Mouse (Mus musculus): ENCODE measurements around the gene Nsd2.
"Not testable (repeated sequence)": the region's sequence is repeated elsewhere in the genome, so short reads cannot be mapped to it uniquely, and the experiment has no call there.

Gene Nsd2

DNA sequence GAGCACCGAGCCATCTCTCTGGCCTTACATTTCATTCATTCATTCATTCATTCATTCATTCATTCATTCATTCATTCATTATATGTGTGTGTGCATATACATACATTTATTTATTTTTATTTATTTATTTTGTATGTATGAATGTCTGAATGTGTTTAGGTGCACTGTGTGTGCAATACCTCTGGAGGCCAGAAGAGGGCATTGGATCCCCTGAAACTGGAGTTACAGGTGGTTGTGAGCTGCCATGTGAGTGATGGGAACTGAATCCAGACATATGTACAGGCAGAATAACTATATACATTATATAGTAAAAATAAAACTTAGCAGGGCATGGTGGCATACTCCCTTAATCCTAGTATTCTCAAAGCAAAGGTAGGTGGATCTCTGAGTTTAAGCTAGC, 32.6 kb downstream of the Nsd2 start:
- no peak for DNase-seq

DNA sequence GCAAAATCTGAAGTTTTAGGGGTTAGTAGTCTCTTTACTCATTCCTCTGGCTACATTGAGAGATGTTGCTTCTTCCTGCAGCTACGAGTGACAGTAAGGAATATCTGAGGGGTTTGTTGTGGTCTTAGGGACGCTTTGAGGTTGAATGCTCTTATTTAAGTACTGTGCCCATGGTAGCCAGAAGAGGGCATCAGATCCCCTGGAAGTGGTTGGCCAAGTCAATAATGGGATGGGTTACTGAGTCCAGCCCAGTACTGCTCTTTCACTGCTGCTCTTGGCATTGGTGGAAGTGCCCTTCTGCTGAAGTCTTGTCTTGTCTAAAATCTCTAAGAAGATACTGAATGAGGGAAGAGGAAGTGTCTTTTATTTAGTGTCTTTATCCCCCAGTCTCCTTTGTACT, 33.5 kb downstream of the Nsd2 start:
- DNase-seq = no peak

DNA sequence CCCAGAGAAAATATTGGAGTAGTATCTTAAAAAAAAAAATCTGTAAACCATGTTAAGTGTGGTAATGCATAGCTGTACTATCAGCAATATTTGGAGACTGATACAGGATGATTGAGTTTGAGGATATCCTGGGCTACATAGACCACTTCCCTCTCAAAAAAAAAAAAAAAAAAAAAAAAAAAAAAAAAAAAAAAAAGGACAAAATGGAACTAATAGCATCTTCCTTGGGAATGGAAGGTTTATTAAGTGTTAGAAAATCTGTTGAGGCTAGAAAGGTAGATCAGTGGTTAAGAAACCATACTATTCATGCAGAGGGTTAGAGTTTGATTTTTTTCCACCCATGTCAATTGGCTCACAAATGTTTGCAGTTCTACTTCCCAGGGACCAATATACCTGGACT, 37.2 kb downstream of the Nsd2 start:
- no peak for DNase-seq

DNA sequence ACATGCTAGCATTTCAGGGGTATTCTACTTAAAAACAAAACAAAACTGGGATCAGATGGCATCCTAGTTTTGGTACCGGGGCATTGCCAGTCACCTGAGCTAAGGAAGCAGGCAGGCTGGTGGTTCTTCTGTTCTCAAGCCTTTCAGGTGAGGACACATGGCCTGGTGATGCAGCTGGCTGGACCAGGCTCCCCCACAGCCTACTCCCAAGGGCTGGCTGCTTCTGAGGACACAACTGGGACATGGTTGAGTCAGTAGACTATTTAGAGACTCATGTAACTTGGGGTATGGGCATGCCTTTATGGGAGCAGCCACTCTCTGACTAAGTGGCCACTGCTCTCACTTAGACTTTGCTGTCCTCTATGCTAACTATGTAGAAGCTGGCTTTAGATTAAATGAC, 54.9 kb downstream of the Nsd2 start:
- no peak for DNase-seq

DNA sequence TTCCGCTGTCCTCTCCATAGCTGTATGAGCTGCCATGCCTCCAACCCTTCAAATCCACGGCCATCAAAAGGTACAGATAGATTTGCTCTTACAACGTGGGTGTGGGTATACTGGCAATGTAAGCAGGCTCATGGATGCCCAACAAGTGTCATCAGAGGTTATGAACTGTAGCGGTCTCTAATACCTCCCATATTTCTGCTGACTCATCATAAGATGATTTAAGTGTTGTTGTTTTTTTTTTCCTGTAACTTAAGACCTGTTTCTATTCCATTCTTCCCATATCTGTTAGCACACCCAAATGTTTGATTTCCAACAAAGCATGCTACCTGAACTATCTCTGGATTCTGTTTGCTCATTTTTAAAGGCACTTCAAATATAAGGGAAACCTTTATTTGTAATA, 60.6 kb downstream of the Nsd2 start:
- no peak for DNase-seq

DNA sequence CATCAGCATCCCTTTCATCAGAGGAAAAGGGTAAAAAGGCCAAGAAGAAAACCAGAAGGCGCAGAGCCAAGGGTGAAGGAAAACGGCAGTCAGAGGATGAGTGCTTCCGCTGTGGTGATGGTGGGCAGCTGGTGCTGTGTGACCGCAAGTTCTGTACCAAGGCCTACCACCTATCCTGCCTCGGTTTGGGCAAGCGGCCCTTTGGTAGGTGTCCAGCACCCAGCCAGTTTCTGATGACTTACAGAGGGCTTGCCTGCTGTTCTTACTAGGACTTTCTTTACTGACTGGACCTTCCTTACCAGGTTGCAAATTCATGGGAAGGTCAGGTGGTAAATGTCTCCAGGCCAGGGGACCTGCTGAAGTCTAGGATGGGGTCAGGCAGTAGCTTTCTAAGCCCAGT, 72.9 kb downstream of the Nsd2 start:
- DNase-seq = no peak

DNA sequence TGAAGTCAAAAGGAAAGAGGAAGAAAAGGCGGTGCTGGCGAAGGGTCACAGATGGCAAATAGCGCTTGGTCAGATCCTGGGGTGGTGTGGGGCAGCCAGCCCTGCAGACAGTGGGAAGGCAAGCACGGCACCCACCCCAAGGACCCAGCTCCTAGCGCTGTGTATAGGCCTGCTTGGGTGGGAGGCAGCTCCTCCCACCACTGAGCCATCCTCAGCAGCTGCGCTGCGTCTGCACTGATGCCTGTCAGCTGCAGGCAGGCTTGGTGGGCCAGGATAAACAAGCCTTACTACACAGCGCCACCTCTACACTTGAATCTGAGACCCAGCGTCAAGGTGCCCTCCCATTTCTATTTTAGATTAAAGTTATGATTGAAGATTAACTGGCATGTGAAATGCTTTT, 74.6 kb downstream of the Nsd2 start:
- no peak for DNase-seq

DNA sequence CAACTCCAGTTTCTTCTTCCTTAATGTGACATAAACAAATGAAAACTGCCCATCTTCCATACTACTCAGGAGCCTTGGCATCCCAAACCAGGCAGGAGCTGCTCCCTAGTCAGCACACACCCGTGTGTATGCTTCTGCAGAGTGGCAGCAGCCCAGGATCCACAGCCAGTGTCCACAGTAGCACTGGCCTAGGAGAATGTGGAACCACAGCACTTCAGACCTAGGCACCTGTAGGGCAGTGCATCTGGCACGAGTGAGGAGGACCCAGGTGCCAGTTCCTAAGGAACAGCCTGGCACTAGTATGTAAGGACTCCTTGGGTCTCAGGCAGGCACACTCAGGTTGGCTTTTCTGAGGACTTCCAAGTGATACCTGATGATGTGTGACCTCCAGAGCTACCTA, 76.6 kb downstream of the Nsd2 start:
- DNase-seq = no peak

DNA sequence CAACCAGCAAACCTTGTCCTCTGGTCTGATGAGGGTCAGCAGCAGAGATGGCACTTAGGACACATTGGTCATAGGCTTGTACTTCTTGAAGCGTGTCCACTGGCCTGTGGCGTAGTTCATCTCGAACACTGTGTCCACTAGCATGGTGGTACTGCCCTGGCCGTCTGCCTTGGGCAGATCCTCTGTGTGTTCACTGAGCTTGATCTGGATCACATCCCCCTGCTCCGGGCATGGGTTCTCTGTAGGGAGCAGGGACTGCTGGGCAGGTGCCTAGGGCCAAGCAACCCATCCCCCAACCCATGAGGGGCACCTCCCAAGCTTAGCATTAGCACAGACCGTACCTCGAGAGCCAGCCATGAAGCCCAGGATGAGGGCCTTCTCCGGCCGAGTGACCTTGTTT, 78.1 kb downstream of the Nsd2 start:
- no peak for DNase-seq

DNA sequence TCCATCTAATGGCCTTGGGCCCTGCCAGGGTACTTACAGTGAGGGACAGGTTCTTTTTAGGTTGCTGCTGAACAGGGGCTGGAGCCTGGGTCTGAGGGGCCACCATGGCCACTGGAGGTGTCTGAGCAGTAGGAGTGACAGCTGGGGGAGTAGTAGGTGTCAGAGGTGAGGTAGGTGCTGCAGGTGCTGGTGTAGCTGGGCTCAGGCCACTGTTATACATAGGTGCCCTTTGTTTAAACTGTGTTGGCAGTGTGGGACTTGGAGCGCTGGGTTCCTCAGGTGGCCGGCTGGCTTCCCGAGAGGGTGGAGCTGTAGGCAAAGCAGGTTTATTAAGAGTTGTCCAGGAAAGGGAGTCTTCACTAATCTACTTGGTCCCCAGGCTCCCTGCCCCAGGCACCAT, 78.7 kb downstream of the Nsd2 start:
- no peak for DNase-seq

DNA sequence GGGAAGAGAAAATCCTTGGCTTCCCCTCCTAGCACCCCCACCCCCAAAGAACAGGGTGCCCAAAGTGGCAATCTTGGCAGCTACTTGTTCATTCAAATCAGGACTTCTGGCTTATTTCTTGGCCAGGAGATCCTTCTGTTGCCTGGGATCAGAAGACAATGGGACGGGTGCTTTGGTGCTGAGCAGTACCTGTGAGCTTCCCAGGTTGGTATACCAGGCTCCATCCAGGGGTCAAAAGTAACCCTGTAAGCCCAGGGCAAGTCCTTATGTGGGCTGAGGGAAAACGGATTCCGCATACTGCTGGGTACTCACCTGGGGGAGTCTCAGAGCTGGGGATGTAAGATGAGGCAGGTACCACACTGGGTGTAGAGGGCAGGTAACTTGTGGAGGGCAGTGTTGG, 79.6 kb downstream of the Nsd2 start:
- DNase-seq = no peak

DNA sequence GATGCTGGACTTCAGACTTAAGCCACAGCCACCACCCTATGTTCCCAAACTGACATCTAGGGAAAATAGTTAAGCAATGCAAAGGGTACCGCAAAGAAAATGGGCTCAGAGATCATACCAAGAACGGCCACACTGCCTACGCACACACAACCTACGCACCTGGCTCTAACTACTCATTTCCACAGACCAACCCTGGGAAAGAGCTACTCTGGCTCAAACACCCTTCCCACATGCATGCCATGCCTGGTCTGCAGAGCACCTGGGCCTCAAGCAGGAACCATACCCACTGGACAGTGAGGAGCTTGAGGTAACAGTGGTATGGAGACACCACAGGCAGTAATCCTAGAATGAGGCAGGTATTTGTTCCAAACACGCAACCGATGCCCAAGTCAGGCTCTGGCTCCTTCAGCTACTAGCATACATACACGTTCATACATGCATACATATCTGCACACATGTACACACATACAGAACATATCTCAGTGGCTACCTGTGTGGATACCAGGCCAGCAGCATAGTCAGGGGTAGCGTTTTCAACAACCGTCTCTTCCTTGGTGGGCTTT, 80.3 kb downstream of the Nsd2 start:
- no peak for DNase-seq

DNA sequence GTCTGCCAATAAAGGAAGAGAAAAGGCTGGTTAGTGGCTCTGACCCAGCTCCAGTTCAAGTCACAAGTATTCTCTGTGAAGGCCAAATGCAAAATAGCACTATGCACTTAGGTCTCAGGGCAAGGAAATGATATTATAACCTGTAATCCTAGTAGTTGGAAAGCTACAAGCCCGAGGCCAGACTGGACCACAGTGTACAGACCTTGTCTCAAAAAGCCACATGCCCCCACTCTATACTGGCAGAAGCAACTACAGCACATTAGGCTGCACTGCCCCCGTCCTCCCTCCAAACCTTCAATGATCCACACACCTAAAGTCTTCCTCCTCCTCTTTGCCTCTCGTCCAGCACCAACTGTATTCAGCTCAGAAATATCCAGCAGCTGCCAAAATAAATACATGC, 80.8 kb downstream of the Nsd2 start:
- no peak for DNase-seq

DNA sequence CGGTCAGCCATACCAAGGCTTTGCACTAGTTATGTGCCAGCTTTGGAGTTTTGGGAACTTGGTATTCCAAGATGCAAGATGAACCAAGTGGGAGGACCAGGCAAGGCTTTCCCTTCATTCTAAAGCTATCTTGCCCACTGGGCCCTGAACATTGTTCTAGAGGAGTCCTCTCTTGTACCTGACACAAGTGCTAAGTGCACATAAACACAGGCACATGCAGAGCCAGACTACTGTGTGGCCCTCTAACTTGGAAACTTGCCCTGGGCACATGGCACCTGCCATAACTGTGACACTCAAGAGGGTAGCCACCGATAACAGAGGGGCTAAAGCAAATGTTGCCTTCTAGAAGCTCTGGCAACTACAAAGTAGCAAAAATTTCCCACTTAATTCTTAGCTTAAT, 82.2 kb downstream of the Nsd2 start:
- DNase-seq = no peak

DNA sequence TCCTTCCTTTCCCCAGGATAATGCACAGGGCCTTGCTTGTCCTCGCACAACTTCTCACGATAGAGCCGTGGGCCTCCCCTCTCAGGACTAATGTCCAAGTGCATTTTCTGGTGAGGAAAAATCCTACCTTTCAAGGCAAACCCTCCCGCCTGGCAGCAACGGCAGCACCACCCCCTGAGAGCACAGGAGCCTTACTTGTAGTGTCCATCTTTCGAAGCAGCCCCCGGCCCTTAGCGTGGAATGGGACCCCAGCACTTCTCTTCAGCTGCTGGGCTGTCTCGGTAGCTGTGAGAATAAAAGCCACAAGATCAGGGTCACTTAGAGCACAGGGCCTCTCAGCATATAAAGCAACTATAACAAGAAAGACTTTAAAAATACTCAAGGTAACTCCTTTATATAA, 82.7 kb downstream of the Nsd2 start:
- no peak for DNase-seq

DNA sequence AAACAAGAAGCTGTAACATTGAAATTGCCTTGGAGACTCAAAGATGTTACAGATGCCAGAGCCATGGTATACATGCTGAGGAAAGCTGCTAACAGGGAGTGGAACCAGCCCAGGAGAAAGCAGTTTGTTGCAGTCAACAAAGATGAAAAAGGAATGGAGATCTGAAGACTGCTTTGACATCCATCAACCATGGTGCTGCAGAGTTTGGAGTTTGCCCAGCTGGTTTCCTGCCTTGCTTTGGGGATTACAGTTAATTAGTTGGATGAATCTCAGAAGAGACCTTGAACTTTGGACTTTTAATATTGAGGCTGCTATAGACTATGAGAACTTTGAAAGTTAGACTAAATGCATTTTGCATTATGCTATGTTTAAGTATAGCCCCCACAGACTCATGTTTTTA, 94.5 kb downstream of the Nsd2 start:
- not testable (repeated sequence) for DNase-seq

DNA sequence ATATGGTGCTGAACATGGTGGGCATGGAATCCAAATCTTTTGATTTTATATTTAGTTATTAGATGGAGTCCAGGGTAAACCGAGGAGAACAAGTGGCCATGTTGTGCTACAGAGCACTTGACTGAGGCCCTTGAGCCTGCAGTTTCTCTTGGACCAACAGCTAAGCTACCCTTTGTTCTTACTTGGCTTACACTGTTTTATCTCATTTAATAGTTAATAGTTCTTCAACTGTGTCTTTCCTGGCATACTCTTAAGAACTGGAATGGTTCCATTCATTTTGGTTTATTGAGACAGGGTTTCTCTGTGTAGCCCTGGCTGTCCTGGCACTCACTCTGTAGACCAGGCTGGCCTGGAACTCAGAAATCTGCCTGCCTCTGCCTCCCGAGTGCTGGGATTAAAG, 96.1 kb downstream of the Nsd2 start:
- not testable (repeated sequence) for DNase-seq

DNA sequence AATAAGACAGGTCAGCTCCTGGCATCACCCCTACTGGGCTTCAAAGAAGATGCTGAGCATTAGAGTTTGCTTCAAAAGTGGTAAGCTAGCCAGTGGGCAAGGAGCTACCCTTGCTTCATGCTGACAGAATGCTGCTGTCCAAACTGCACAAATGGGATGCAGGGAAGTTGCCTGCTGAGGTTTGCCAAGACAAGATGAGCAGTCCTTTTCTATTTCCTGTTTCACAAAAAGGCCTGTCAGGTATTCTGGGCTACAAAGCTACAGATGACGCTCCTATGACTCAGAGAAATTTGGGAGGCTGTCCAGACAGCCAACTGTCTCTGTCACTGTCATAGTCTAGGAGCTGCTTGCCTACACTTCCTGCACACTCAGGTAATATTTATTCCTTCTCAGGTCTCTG, 98.9 kb downstream of the Nsd2 start:
- no peak for DNase-seq

DNA sequence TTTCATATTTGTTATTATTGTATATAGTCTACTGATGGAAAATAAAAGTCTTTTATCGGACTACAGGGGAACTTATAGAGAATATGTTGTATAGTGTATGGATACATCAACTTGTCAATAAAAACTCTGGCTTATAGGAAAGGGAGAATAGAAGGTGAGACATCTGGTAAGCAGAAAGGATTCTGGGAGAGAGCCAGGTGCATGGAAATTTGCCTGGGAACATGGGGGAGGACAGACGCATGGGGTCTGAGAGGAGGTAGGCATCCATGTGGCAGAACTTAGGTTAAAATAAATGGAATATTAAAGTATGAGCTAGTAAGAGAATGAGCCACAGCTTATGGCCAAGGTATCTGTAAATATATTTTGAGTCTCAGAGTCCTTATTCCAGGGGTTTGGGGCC, 99.5 kb downstream of the Nsd2 start:
- DNase-seq = no peak

DNA sequence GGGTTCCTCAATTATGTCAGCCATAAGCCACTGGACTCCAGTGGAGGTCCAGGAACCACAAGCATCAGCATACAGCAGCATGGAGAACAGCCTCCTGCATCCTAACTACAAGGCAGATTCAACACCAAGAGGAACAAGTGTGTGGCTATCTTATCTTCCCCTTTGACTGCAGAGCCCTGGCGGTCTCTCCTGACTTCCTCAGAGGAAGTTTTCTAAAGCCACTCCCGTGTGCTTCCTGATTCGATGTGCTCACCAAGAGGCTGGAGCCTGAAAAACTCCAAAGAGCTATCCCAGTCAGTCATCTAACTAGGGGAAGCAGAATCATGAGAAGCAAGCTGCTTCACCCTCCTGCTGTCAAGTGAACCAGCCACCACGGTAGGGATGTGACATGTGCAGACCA, 100.4 kb downstream of the Nsd2 start:
- DNase-seq = no peak

DNA sequence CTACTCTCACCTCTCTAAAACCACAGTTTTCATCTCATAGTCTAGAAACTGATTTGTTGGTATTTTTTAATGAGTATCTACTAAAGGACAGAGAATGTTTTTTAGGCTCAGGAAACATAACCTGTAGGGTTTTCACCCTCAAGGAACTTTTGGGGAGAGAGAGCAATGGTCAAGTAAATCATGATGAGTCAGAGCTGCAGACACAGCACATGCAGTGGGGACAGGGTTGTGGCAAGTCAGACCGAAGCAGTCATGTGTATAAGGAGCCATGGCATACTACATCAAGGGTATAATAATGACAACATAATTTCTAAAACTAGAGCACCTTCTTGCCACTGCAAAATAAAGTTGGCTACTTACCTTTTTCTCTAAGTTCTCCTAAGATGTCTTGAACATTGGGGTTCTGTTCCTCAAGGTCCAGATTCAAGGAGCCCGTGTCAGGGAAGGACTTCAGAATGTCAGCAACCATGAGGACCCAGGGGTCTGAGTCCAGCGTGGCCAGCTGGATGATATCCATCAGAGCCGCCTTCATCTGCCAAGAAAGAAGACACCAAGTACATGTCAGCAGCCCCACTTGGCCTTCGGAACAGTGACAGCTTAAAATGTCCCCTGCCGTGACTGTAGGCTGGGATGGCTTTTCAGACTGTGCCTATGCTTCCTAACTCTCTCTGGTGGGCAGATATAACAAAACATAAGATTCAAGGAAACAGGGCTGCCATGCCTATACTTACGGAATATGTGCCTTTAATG, 101.1 kb downstream of the Nsd2 start:
- peak in 1 of 2 experiments; percentile 36 for DNase-seq

DNA sequence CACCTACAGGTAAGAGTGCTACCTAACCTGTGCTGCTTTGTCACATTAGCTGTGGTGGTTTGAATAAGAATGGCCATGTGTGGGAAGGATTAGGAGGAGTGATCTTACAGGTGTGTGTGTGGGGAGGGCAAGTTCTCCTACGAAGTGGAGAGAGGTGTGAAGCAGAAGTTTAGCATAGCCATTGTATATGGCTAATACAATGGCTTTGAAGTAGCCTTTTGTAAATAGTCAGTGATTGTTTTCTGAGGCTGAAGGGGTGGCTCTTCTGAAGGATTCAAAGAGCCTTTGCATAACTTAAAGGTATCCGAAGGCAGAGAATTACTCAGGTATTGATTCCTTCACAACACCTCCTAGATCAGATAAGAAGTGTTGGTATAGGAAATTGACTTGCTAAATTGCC, 102.0 kb downstream of the Nsd2 start:
- DNase-seq = no peak

DNA sequence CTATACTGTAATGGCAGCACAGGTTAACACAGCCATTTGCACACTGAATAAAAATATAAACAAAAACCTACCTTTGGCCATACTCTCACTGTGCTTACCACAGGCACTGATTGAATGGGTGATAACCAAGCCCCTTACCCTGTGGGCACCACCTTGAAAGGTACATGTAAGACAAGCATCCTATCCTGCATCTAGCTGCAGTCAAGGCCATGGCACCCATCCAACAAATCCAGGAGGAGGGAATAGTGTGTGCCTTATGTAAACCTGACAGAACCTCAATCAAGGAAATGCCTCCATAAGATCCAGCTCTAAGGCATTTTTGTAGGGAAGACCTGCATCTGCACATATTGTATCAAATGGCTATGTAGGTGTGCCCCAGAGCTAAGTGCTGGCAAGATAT, 105.6 kb downstream of the Nsd2 start:
- no peak for DNase-seq

DNA sequence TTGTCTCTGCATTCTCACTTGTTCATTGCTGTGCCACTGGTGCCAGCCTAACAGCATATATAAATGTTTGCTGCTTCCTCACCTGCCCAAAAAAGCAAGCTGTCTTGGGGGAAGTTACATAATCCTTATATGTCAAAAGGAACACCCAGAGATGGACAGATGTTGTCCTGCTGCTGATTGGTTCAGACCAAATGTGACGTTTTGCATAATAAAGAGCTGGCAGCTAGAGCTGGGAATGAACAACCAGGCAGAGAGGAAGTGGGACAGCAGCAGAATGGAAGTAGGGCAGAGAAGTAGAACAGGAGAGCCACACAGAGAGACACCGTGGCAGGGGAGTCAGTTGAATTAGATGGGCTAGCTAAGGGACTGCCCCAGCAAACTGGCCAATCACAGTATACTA, 111.9 kb downstream of the Nsd2 start:
- no peak for DNase-seq

DNA sequence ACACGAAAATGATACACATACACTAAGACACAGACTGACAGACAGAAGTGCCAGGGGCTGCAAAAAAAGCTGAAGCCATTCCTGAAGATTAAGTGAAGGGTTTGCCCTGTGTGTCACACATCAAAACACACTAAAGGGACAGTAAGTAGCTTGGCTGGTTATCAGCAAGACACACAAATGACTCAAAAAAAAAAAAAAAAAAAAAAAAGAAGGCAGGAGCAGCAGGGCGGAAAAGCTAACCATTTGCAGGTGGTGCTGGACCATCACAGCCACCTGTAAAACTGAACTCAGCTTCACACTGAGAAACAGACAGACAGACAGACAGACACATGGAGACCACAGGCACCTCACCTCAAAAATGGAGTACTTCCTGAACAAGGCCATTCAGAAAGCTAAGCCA, 113.6 kb downstream of the Nsd2 start:
- no peak for DNase-seq

Data from lung, postnatal 4 days (tissue).